Mouse (Mus musculus): ENCODE measurements around the gene Carns1. TPM values are rescaled to one million over a fixed set of nuclear protein-coding genes. Genes with fewer than 3 reads are reported as not detected.

Carns1 gene
- 10 to 100 TPM; 23.4 to 27.5 TPM for total RNA-seq (2021)
- long read RNA-seq, experiment 1, transcript Carns1-201 (10 exons, 3,968 nt), result major isoform, 11 of 27 reads
- long read RNA-seq, experiment 1, partial matches to known transcripts, result 5 of 27 reads
- long read RNA-seq, experiment 1, other reads (novel, unspliced or antisense), result 11 of 27 reads
- long read RNA-seq, experiment 2, transcript Carns1-201 (10 exons, 3,968 nt), result major isoform, 9 of 24 reads
- long read RNA-seq, experiment 2, partial matches to known transcripts, result 6 of 24 reads
- long read RNA-seq, experiment 2, other reads (novel, unspliced or antisense), result 9 of 24 reads

- DNase-seq, result peak; percentile 65
Observed at GRCm38 (mm10) chr19:4175368-4175947, at the start of gene Carns1. Gene Carns1, minus strand, starts transcription at chr19:4175479.

GRCm38 (mm10) chr19:4222165-4222564 is 46.9 kb upstream of the Carns1 start:
- intact Hi-C loops (cut with DNase I; ENCODE audit: low total_unique reads), result no loop called here
- no peak for DNase-seq

More at GRCm38 (mm10) chr19:4175368-4175947, at the start of gene Carns1:
- intact Hi-C loops (cut with DNase I; ENCODE audit: low total_unique reads), result no loop called here

- DNase-seq, result peak; percentile 53
- intact Hi-C loops (cut with DNase I; ENCODE audit: low total_unique reads), result no loop called here
Observed at GRCm38 (mm10) chr19:4220957-4221743, 45.9 kb upstream of the Carns1 start.

- intact Hi-C loops (cut with DNase I; ENCODE audit: low total_unique reads), result no loop called here
- no peak for DNase-seq
Observed at GRCm38 (mm10) chr19:4220416-4220815, 45.1 kb upstream of the Carns1 start.

- no peak for DNase-seq
- intact Hi-C loops (cut with DNase I; ENCODE audit: low total_unique reads), result no loop called here
Observed at GRCm38 (mm10) chr19:4219943-4220342, 44.7 kb upstream of the Carns1 start.

GRCm38 (mm10) chr19:4218784-4219183 is 43.5 kb upstream of the Carns1 start:
- intact Hi-C loops (cut with DNase I; ENCODE audit: low total_unique reads), result no loop called here
- DNase-seq, result no peak

GRCm38 (mm10) chr19:4218293-4218692 is 43.0 kb upstream of the Carns1 start:
- DNase-seq, result no peak
- intact Hi-C loops (cut with DNase I; ENCODE audit: low total_unique reads), result no loop called here

- no peak for DNase-seq
- intact Hi-C loops (cut with DNase I; ENCODE audit: low total_unique reads), result no loop called here
Observed at GRCm38 (mm10) chr19:4217855-4218254, 42.6 kb upstream of the Carns1 start.

- no peak for DNase-seq
- intact Hi-C loops (cut with DNase I; ENCODE audit: low total_unique reads), result no loop called here
Observed at GRCm38 (mm10) chr19:4217140-4217539, 41.9 kb upstream of the Carns1 start.

- intact Hi-C loops (cut with DNase I; ENCODE audit: low total_unique reads), result no loop called here
- peak; percentile 42 for DNase-seq
Observed at GRCm38 (mm10) chr19:4216041-4216685, 40.9 kb upstream of the Carns1 start.

- intact Hi-C loops (cut with DNase I; ENCODE audit: low total_unique reads), result no loop called here
- no peak for DNase-seq
Observed at GRCm38 (mm10) chr19:4215451-4215840, 40.2 kb upstream of the Carns1 start.

GRCm38 (mm10) chr19:4214771-4215450 is 39.6 kb upstream of the Carns1 start:
- DNase-seq, result no peak

GRCm38 (mm10) chr19:4214071-4214770 is 38.9 kb upstream of the Carns1 start, which contains the start of the genes Clcf1 and AC109138.7:
Gene Clcf1, plus strand, starts transcription at chr19:4214238.
Gene AC109138.7, plus strand, starts transcription at chr19:4214357.
- intact Hi-C loops (cut with DNase I; ENCODE audit: low total_unique reads), result no loop called here
- peak; percentile 42 for DNase-seq

More at GRCm38 (mm10) chr19:4214771-4215450, 39.6 kb upstream of the Carns1 start:
- intact Hi-C loops (cut with DNase I; ENCODE audit: low total_unique reads), result no loop called here

- DNase-seq, result no peak
- intact Hi-C loops (cut with DNase I; ENCODE audit: low total_unique reads), result no loop called here
Observed at GRCm38 (mm10) chr19:4213524-4213974, 38.3 kb upstream of the Carns1 start.

- no peak for DNase-seq
- intact Hi-C loops (cut with DNase I; ENCODE audit: low total_unique reads), result no loop called here
Observed at GRCm38 (mm10) chr19:4211891-4212588, 36.8 kb upstream of the Carns1 start.

GRCm38 (mm10) chr19:4208563-4208962 is 33.3 kb upstream of the Carns1 start:
- no peak for DNase-seq
- intact Hi-C loops (cut with DNase I; ENCODE audit: low total_unique reads), result no loop called here

GRCm38 (mm10) chr19:4206971-4207370 is 31.7 kb upstream of the Carns1 start:
- peak; percentile 77 for DNase-seq
- intact Hi-C loops (cut with DNase I; ENCODE audit: low total_unique reads), result no loop called here

GRCm38 (mm10) chr19:4204889-4205288 is 29.6 kb upstream of the Carns1 start:
- DNase-seq, result no peak
- intact Hi-C loops (cut with DNase I; ENCODE audit: low total_unique reads), result no loop called here

All from gastrocnemius, postnatal 14 days (tissue).